Mouse (Mus musculus) embryonic facial prominence, embryonic 10.5 days (tissue): Measurements from ENCODE around the gene Rrbp1. TPM values are rescaled to one million over a fixed set of nuclear protein-coding genes. Genes with fewer than 3 reads are reported as not detected.

ENCODE experiments used
- DNase-seq: peaks from one replicate; pipeline ENCODE4 v3.0.0-alpha.2; 2017; ENCODE audit warnings: low spot score
- H3K27ac ChIP-seq: fragments of 300-500 bp; sonication (generic); replicated peaks from 2 replicates; pipeline ENCODE4 v1.5.1; 2016; ENCODE audit warnings: mild to moderate bottlenecking
- H3K27me3 ChIP-seq: fragments of 300-500 bp; sonication (generic); replicated peaks from 2 replicates; pipeline ENCODE4 v1.6.1; 2016; ENCODE audit warnings: low read depth, mild to moderate bottlenecking; ENCODE audit not compliant: poor library complexity, severe bottlenecking
- H3K36me3 ChIP-seq: fragments of 300-500 bp; sonication (generic); replicated peaks from 2 replicates; pipeline ENCODE4 v1.6.1; 2016; ENCODE audit warnings: mild to moderate bottlenecking, moderate library complexity
- H3K4me1 ChIP-seq: fragments of 300-500 bp; sonication (generic); 2 replicates; pipeline ENCODE4 v1.6.1; 2016
- H3K4me3 ChIP-seq: fragments of 300-500 bp; sonication (generic); 2 replicates; pipeline ENCODE4 v1.5.1; 2016; ENCODE audit warnings: mild to moderate bottlenecking, moderate library complexity
- H3K9me3 ChIP-seq: fragments of 300-500 bp; sonication (generic); 2 replicates; pipeline ENCODE4 v1.6.1; 2016; ENCODE audit warnings: mild to moderate bottlenecking
- WGBS: fragments of 180-500 bp; shearing (Covaris S2); methylation state at CpG from one replicate; pipeline ENCODE4 v1.1.7; 2016; 5-methylcytosine and 5-hydroxymethylcytosine counted together
- polyA plus RNA-seq: library from polyadenylated mRNA; unstranded; fragments of >200 nt; fragmentation: Nextera tagmentation; extraction: Ambion mirVana; gene quantifications from 2 replicates; pipeline ENCODE4 v1.2.1, GENCODE M21; 2016

Rrbp1 gene
- polyA plus RNA-seq: 50.7 and 57.8 TPM in 2 replicates

- no peaks in the 10 kb centered on the region for H3K27me3 ChIP-seq
- peaks cover 19% of the 10 kb centered on the region; the same call in 1 of the 2 replicates for H3K36me3 ChIP-seq
- H3K9me3 ChIP-seq: no peaks in the 10 kb centered on the region
- under 1% methylated on average over 53 of the region's 53 CpGs for WGBS
- DNase-seq: peak; percentile 99
- H3K4me3 ChIP-seq: peak within 1 kb of the TSS; percentile 92
- peak within 1 kb of the TSS; percentile 92 for H3K27ac ChIP-seq
- peaks cover 21% of the 10 kb centered on the region for H3K4me1 ChIP-seq
These were observed at the start of gene Rrbp1 for GRCm38 (mm10) chr2:144011080-144011551. Rrbp1 (minus strand) TSS chr2:144011263.

DNA sequence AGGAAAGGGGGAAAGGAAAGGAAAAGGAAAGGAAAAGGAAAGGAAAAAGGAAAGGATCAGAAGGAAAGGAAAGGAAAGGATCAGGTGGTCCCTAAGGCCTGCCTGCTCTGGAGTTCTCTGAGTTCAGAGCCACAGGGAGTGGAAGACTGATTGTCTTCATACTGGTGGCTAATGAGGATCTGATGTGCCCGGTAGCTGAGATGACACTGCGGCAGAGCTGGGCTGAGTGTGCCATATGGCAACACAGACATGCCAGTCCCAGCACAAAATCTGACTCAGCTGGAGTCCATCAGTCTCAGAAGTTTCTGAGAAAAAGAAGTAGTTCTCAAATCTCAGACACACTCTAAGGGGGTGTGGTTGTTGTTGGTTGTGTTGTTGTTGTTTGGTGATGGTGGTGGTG is 46.7 kb upstream of the Rrbp1 start:
- no peaks in the 10 kb centered on the region; the same call in 1 of the 2 replicates for H3K4me1 ChIP-seq
- no peaks in the 10 kb centered on the region for H3K9me3 ChIP-seq
- no peak for DNase-seq
- 79% methylated on average over 2 of the region's 2 CpGs for WGBS
- no peak overlapping the region for H3K27ac ChIP-seq
- no peak overlapping the region for H3K4me3 ChIP-seq
- no peaks in the 10 kb centered on the region for H3K27me3 ChIP-seq
- H3K36me3 ChIP-seq: no peaks in the 10 kb centered on the region

- DNase-seq: no peak
- Histone ChIP-seq H3K9me3 (no peaks in the 10 kb centered on the region), H3K4me3 (no peak overlapping the region), H3K27ac (no peak overlapping the region), H3K27me3 (no peaks in the 10 kb centered on the region), H3K4me1 (no peaks in the 10 kb centered on the region), H3K36me3 (no peaks in the 10 kb centered on the region)
- 93% methylated on average over 8 of the region's 8 CpGs for WGBS
These were observed 41.5 kb upstream of the Rrbp1 start for GRCm38 (mm10) chr2:144052410-144053065.

DNA sequence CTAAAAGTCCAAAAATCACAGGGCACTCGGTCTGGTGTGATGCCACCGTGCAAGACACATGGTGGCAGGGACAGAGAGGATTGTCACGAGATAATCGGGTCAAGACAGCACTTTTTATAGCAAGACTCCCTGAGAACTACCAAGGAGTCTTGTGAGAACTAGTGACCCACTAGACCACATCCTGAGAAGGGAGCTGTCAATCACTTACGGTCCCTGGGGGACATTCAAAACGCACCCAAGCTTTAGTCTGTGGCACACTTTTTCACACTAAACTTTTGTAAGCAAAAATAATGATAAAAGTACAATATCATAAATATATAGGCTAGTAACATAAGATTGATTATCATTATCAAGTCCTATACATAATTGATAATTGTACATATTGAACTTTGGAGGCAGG is 39.8 kb upstream of the Rrbp1 start:
- no peak for DNase-seq
- H3K27me3 ChIP-seq: no peaks in the 10 kb centered on the region
- H3K9me3 ChIP-seq: no peaks in the 10 kb centered on the region
- no peaks in the 10 kb centered on the region for H3K36me3 ChIP-seq
- no peak overlapping the region for H3K27ac ChIP-seq
- no peak overlapping the region for H3K4me3 ChIP-seq
- H3K4me1 ChIP-seq: peaks cover 10% of the 10 kb centered on the region
- 84% methylated on average over 6 of the region's 6 CpGs for WGBS

DNA sequence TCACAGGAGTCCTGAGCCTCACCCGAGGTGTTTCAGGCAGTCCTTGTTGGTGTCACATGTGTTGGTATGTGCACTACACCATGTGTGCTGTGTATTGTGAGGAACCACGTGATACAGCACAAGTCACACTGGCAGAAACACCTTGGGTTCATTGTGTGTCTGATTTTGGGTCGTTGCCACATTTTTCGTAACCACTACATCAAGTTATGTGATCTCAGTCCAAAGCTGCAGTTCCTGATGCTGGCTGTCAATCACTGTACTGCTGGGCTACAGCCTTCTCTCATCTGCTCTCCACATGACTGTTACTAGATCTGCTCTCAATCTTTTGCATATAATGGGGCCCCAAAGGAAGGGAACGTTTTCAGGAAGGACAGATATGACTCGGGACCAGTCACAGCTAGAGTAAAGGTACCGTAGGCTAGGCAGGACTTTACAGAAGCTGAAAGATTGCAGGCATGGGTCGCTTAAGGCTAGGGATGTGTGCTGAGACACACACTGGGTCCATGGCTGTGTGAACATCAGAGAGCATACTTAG is 39.1 kb upstream of the Rrbp1 start:
- WGBS: 81% methylated on average over 8 of the region's 8 CpGs
- H3K9me3 ChIP-seq: no peaks in the 10 kb centered on the region
- no peaks in the 10 kb centered on the region for H3K36me3 ChIP-seq
- no peaks in the 10 kb centered on the region for H3K27me3 ChIP-seq
- peaks cover 10% of the 10 kb centered on the region for H3K4me1 ChIP-seq
- H3K4me3 ChIP-seq: no peak overlapping the region
- H3K27ac ChIP-seq: no peak overlapping the region
- DNase-seq: no peak

DNA sequence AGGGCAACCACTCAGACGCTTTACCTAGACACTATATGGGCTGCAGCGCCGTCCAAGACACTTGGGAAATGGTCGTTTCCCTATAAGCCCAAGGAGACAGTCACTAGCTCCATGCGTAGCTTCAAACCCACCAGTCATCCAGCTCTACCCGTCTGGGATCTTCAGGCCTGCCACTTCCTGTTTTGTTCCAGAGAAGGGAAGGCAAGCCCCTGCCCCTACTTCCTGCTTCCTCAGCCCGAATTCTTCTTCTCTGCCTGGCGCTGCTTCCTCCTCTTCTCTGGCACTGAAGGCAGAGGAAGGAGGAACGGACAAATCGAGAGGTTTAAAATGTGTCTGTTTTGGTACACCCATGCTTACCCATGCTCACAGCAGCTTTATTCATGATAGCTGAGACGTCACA is 35.9 kb upstream of the Rrbp1 start:
- Histone ChIP-seq H3K4me3 (no peak overlapping the region), H3K4me1 (peaks cover 10% of the 10 kb centered on the region), H3K36me3 (no peaks in the 10 kb centered on the region), H3K9me3 (peaks cover 12% of the 10 kb centered on the region; the same call in 1 of the 2 replicates), H3K27me3 (no peaks in the 10 kb centered on the region), H3K27ac (0 out of 2 replicates have a peak overlapping the region, but pooled peaks have one; percentile 25)
- no peak for DNase-seq
- 76% methylated on average over 11 of the region's 11 CpGs for WGBS

GRCm38 (mm10) chr2:144045756-144046560 is 34.9 kb upstream of the Rrbp1 start:
- Histone ChIP-seq H3K4me3 (no peak overlapping the region), H3K9me3 (peaks cover 12% of the 10 kb centered on the region; the same call in 1 of the 2 replicates), H3K4me1 (peaks cover 10% of the 10 kb centered on the region), H3K36me3 (no peaks in the 10 kb centered on the region), H3K27ac (peak overlapping the region; percentile 57), H3K27me3 (no peaks in the 10 kb centered on the region)
- WGBS: 73% methylated on average over 5 of the region's 5 CpGs
- DNase-seq: peak; percentile 17

GRCm38 (mm10) chr2:144044726-144045125 is 33.7 kb upstream of the Rrbp1 start:
- no peak overlapping the region for H3K27ac ChIP-seq
- H3K4me3 ChIP-seq: no peak overlapping the region
- peaks cover 10% of the 10 kb centered on the region for H3K4me1 ChIP-seq
- H3K36me3 ChIP-seq: no peaks in the 10 kb centered on the region
- 75% methylated on average over 6 of the region's 6 CpGs for WGBS
- peaks cover 12% of the 10 kb centered on the region; the same call in 1 of the 2 replicates for H3K9me3 ChIP-seq
- no peaks in the 10 kb centered on the region for H3K27me3 ChIP-seq
- DNase-seq: no peak

- no peaks in the 10 kb centered on the region for H3K4me1 ChIP-seq
- no peak for DNase-seq
- WGBS: 91% methylated on average over 2 of the region's 2 CpGs
- no peaks in the 10 kb centered on the region for H3K9me3 ChIP-seq
- no peak within 1 kb of the TSS for H3K27ac ChIP-seq
- no peak within 1 kb of the TSS for H3K4me3 ChIP-seq
- H3K36me3 ChIP-seq: no peaks in the 10 kb centered on the region
- H3K27me3 ChIP-seq: no peaks in the 10 kb centered on the region
These were observed 21.6 kb upstream of the Rrbp1 start, which contains the start of gene Banf2 for GRCm38 (mm10) chr2:144032664-144033063. Banf2 (plus strand) TSS chr2:144033059.

GRCm38 (mm10) chr2:144030791-144031190 is 19.7 kb upstream of the Rrbp1 start:
- Histone ChIP-seq H3K9me3 (no peaks in the 10 kb centered on the region), H3K4me3 (no peak overlapping the region), H3K4me1 (no peaks in the 10 kb centered on the region), H3K36me3 (no peaks in the 10 kb centered on the region), H3K27me3 (no peaks in the 10 kb centered on the region), H3K27ac (no peak overlapping the region)
- WGBS: 88% methylated on average over 7 of the region's 7 CpGs
- no peak for DNase-seq

- Histone ChIP-seq H3K36me3 (no peaks in the 10 kb centered on the region), H3K27ac (no peak overlapping the region), H3K27me3 (no peaks in the 10 kb centered on the region), H3K9me3 (no peaks in the 10 kb centered on the region), H3K4me3 (no peak overlapping the region), H3K4me1 (peaks cover 6% of the 10 kb centered on the region; the same call in 1 of the 2 replicates)
- DNase-seq: no peak
- 81% methylated on average over 4 of the region's 4 CpGs for WGBS
These were observed 15.4 kb upstream of the Rrbp1 start for GRCm38 (mm10) chr2:144026456-144026855.

GRCm38 (mm10) chr2:144025361-144025760 is 14.3 kb upstream of the Rrbp1 start:
- Histone ChIP-seq H3K27me3 (no peaks in the 10 kb centered on the region), H3K36me3 (no peaks in the 10 kb centered on the region), H3K9me3 (no peaks in the 10 kb centered on the region), H3K27ac (no peak overlapping the region), H3K4me1 (peaks cover 6% of the 10 kb centered on the region; the same call in 1 of the 2 replicates), H3K4me3 (no peak overlapping the region)
- no peak for DNase-seq
- 85% methylated on average over 9 of the region's 9 CpGs for WGBS
